Mouse (Mus musculus) Muller cell, postnatal 12 days (primary cell): Measurements from ENCODE around the gene Pvrig.
"Not testable (repeated sequence)": the region's sequence is repeated elsewhere in the genome, so short reads cannot be mapped to it uniquely, and the experiment has no call there.

Experiments used
- DNase-seq: peaks from one replicate; pipeline ENCODE4 v3.0.0-alpha.2; 2015; ENCODE audit errors: inconsistent ontology term

The Pvrig gene

DNA sequence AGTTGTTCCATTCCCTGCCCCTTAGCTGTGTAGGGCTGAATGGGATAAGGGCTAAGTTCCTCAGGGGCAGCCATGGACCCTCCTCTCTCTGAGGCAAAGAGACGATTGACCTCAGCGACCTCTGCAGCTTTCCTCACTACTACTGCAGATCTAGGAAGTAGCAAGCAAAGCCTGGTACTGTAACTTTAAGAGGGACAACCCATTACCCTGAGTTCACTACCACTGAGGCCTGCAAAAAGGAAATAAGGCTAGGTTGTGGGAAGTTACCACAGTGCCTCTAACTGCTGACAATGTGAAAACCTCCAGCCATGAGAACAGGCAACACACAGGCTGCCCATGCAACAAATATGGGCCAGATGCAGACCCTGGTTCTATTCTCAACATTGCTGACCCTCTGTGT, at the start of gene Pvrig:
Pvrig (plus strand) TSS at position 301 of the 400 bp plus-strand sequence.
- DNase-seq, result no peak

DNA sequence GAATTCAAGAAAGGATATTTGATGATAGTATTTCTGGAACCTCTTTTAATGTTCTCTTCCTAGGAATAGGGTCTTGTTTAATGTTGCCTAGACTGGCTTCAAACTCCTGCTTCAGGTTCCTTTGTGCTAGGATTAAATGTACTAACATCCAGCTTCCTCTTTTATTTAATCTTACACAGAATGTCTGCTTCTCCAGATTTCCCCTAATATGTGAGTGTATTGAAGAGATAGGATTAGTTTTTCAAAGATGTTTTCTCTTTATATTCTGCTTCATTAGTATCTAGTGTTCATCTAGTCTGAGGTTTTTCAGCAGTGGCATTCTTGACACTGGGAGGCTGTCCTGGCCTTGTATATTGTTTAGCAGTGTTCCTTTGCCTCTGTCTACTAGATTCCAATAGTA, 47.6 kb upstream of the Pvrig start:
- no peak for DNase-seq

DNA sequence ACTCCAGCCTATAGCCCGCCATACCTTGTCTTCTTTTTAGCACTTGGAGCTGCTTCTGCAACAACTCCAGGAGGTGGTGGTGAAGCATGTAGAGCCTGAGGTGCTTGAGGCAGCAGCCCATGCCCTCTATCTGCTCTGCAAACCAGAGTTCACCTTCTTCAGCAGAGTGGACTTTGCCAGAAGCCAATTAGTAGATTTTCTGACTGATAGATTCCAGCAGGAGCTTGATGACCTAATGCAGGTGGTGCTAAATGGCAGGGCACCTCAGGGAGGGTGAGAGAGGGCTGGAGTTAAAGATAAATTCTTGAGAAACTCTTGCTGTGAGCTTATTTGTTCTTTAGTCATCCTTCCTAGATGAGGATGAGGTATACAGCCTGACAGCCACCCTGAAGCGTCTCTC, 42.1 kb upstream of the Pvrig start:
- no peak for DNase-seq

GRCm38 (mm10) chr5:138312795-138313194, 29.0 kb upstream of the Pvrig start:
- DNase-seq, result no peak

DNA sequence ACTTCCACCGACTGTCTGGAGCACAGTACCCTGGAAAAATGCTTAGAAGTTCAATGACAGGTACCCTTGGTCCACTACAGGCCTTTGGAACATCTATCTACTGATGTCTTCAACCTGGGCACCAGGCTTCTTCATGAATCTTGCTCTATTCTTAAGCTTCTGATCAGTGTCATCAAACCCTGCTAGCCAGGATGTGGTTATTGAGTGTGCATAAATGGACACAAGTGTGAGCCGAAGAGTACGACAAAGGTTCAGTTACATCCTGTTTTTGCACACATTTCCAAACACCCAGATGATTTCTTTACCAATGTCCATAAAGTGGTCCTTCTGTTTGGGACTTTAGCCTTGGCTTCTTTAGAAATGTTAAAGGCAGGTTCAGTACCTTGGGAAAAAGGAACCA, 1.5 kb downstream of the Pvrig start:
- DNase-seq, result no peak

DNA sequence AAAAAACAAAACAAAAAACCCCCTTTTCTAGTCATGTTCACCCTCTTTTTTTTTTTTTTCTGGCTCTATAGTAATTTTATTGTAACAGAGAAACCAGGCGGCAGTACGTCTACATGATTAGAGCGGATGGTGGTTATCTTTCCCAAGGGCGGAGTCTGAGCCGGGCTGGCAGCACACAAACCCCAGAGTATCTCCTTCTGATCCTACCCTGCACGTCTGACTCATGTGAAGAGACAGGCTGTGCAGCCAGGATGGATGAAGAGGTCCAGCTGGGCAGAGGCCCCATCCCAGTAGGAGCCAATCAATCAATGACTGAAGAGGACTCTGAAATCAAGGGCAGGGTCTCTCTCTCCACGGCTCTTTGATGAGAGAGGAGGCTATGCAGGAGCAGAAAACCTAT, 21.4 kb downstream of the Pvrig start:
- not testable (repeated sequence) for DNase-seq

DNA sequence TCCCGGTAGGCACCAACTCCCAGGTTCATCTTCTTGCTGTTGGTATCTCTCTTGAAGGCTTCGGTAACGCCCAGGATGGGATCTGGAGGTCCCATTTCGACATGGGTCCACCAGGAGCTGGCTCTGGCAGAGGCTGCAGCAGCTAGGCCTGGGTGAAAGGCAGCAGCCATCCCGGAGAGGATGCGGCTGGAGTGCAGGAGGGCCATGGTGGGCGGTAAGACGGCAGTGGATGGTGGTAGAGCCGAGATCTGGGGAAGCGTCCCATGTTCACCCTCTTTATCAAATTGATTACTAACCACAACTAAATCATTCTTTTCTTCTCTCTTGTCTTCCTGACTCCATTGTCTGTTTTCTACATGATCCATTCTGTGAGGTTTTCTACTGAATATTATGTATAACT, 23.6 kb downstream of the Pvrig start:
- DNase-seq, result not testable (repeated sequence)
